Mouse (Mus musculus) lung, postnatal 0 days (tissue): ENCODE measurements around the gene Ptprb.

ENCODE experiments used
- CTCF ChIP-seq: IDR thresholded peaks from 2 replicates; pipeline ENCODE4 v1.5.1; 2016; ENCODE audit warnings: antibody characterized with exemption, mild to moderate bottlenecking
- EP300 ChIP-seq: IDR thresholded peaks from 2 replicates; pipeline ENCODE4 v1.6.1; 2016; ENCODE audit warnings: antibody characterized with exemption, mild to moderate bottlenecking, control low read depth

DNA sequence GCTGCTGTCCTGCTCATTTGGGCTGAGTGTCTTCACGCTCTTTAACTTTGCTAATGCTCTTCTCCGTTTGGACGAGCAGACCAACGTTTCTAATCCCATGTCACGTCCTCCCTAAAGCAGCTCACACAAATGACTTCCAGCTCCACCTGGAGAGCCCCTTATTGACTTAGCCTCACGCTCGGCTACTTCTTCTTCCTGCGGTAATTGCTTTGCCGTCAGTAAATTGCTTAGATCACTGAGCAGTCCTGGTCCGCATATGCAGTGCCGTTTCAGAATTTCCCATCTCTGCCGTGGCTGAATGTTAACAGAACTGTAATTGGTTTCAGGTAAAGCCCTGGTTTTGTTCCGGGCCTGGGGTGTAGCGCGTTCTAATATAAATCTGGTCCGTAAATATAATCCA is 58.3 kb downstream of the Ptprb start:
- no peak for TF ChIP-seq CTCF
- no peak for TF ChIP-seq EP300
